Mouse (Mus musculus) heart, embryonic 11.5 days (tissue): ENCODE data around the gene Speer4d. TPM values are rescaled to one million over a fixed set of nuclear protein-coding genes. Genes with fewer than 3 reads are reported as not detected.
"Not testable (repeated sequence)": the region's sequence is repeated elsewhere in the genome, so short reads cannot be mapped to it uniquely, and the experiment has no call there.

Experiments
- ATAC-seq: fragments of 200-750 bp; cut with Nextera tagmentation; replicated peaks from 2 replicates; pipeline ENCODE4 v1.8.0; 2017; ENCODE audit warnings: moderate library complexity; ENCODE audit not compliant: insufficient number of reproducible peaks, low FRiP score, low TSS enrichment
- H3K27ac ChIP-seq: fragments of 300-500 bp; sonication (generic); 2 replicates; pipeline ENCODE4 v1.5.1; 2014; ENCODE audit warnings: mild to moderate bottlenecking, low read depth, low read length
- H3K27me3 ChIP-seq: fragments of 300-500 bp; sonication (generic); 2 replicates; pipeline ENCODE4 v1.6.1; 2014; ENCODE audit warnings: mild to moderate bottlenecking, low read length, mixed read lengths; ENCODE audit not compliant: control insufficient read depth, insufficient read depth
- H3K36me3 ChIP-seq: fragments of 300-500 bp; sonication (generic); 2 replicates; pipeline ENCODE4 v1.6.1; 2014; ENCODE audit warnings: mild to moderate bottlenecking, low read length, moderate library complexity, mixed read lengths; ENCODE audit not compliant: control insufficient read depth, insufficient read depth
- H3K4me1 ChIP-seq: fragments of 300-500 bp; sonication (generic); 2 replicates; pipeline ENCODE4 v1.6.1; 2014; ENCODE audit warnings: low read length; ENCODE audit not compliant: control insufficient read depth, insufficient read depth
- H3K4me2 ChIP-seq: fragments of 300-500 bp; sonication (generic); 2 replicates; pipeline ENCODE4 v1.6.1; 2014; ENCODE audit warnings: mild to moderate bottlenecking, moderate library complexity
- H3K4me3 ChIP-seq: fragments of 300-500 bp; sonication (generic); 2 replicates; pipeline ENCODE4 v1.5.1; 2014; ENCODE audit warnings: low read depth, low read length
- H3K9ac ChIP-seq: fragments of 300-500 bp; sonication (generic); 2 replicates; pipeline ENCODE4 v1.6.1; 2014; ENCODE audit warnings: mild to moderate bottlenecking, low read depth, low read length, moderate library complexity
- H3K9me3 ChIP-seq: fragments of 300-500 bp; sonication (generic); replicated peaks from 2 replicates; pipeline ENCODE4 v1.6.1; 2016; ENCODE audit warnings: low read length; ENCODE audit not compliant: control insufficient read depth
- WGBS: fragments of 180-500 bp; shearing (Covaris S2); extraction: QIAGEN DNeasy Blood & Tissue Kit; methylation state at CpG from one replicate; pipeline ENCODE4 v1.1.7; 2014; ENCODE audit not compliant: insufficient replicate concordance; 5-methylcytosine and 5-hydroxymethylcytosine counted together
- polyA plus RNA-seq: library from polyadenylated mRNA; unstranded; fragments of >200 nt; fragmentation: Nextera tagmentation; extraction: Ambion mirVana; gene quantifications from 2 replicates; pipeline ENCODE4 v1.2.1, GENCODE M21; 2014

Gene Speer4d
- polyA plus RNA-seq, 1 experiment from 2014 or later = not detected

GRCm38 (mm10) chr5:15601481-15601880 lies 17.4 kb upstream of the Speer4d start:
- H3K4me1 ChIP-seq, H3K4me2 ChIP-seq, H3K27me3 ChIP-seq, H3K4me3 ChIP-seq, H3K9ac ChIP-seq, H3K9me3 ChIP-seq, H3K27ac ChIP-seq, H3K36me3 ChIP-seq: not testable (repeated sequence)
- peak; percentile 73 for ATAC-seq
- 56% methylated on average over 5 of the region's 5 CpGs for WGBS

- not testable (repeated sequence) for H3K9ac ChIP-seq, H3K36me3 ChIP-seq, H3K4me3 ChIP-seq, H3K4me2 ChIP-seq, H3K27me3 ChIP-seq, H3K27ac ChIP-seq, H3K4me1 ChIP-seq, H3K9me3 ChIP-seq
- peak; percentile 56; the same call in 1 of the 2 replicates for ATAC-seq
- WGBS = 67% methylated on average over 3 of the region's 3 CpGs
Measured at GRCm38 (mm10) chr5:15601960-15602359, 16.9 kb upstream of the Speer4d start.

- not testable (repeated sequence) for H3K4me2 ChIP-seq, H3K27ac ChIP-seq, H3K9me3 ChIP-seq, H3K27me3 ChIP-seq, H3K4me3 ChIP-seq, H3K36me3 ChIP-seq, H3K9ac ChIP-seq, H3K4me1 ChIP-seq, ATAC-seq
- 56% methylated on average over 3 of the region's 3 CpGs for WGBS
Measured at GRCm38 (mm10) chr5:15602424-15602947, 16.4 kb upstream of the Speer4d start.

GRCm38 (mm10) chr5:15603008-15603407 lies 15.9 kb upstream of the Speer4d start:
- not testable (repeated sequence) for H3K36me3 ChIP-seq, H3K4me3 ChIP-seq, H3K27ac ChIP-seq, H3K9ac ChIP-seq, H3K9me3 ChIP-seq, ATAC-seq, H3K4me2 ChIP-seq, H3K27me3 ChIP-seq, H3K4me1 ChIP-seq
- WGBS = 57% methylated on average over 2 of the region's 2 CpGs

- not testable (repeated sequence) for H3K4me2 ChIP-seq, H3K9me3 ChIP-seq, H3K4me1 ChIP-seq, H3K36me3 ChIP-seq, H3K27me3 ChIP-seq, H3K4me3 ChIP-seq, H3K27ac ChIP-seq, ATAC-seq, H3K9ac ChIP-seq
- 65% methylated on average over 8 of the region's 8 CpGs for WGBS
Measured at GRCm38 (mm10) chr5:15603585-15603984, 15.3 kb upstream of the Speer4d start.

GRCm38 (mm10) chr5:15606677-15607076 lies 12.2 kb upstream of the Speer4d start:
- ATAC-seq = peak; percentile 78
- H3K27me3 ChIP-seq, H3K4me1 ChIP-seq, H3K4me2 ChIP-seq, H3K36me3 ChIP-seq, H3K9ac ChIP-seq, H3K4me3 ChIP-seq, H3K27ac ChIP-seq, H3K9me3 ChIP-seq: not testable (repeated sequence)
- 65% methylated on average over 5 of the region's 6 CpGs for WGBS

GRCm38 (mm10) chr5:15610695-15611094 lies 8.2 kb upstream of the Speer4d start:
- H3K36me3 ChIP-seq = not testable (repeated sequence)

GRCm38 (mm10) chr5:15616195-15616594 lies 2.7 kb upstream of the Speer4d start:
- H3K4me1 ChIP-seq, H3K36me3 ChIP-seq, H3K4me2 ChIP-seq, H3K27ac ChIP-seq, H3K9ac ChIP-seq, H3K27me3 ChIP-seq, H3K9me3 ChIP-seq, H3K4me3 ChIP-seq: not testable (repeated sequence)
- ATAC-seq = 0 out of 2 replicates have a peak, but pooled peaks have one; percentile 59
- WGBS = 68% methylated on average over 3 of the region's 3 CpGs

More at GRCm38 (mm10) chr5:15610695-15611094, 8.2 kb upstream of the Speer4d start:
- H3K4me3 ChIP-seq, H3K9ac ChIP-seq, ATAC-seq, H3K27ac ChIP-seq, H3K4me1 ChIP-seq, H3K27me3 ChIP-seq, H3K4me2 ChIP-seq, H3K9me3 ChIP-seq: not testable (repeated sequence)
- 2% methylated on average over 1 of the region's 1 CpGs for WGBS

- not testable (repeated sequence) for H3K27ac ChIP-seq, H3K9me3 ChIP-seq, H3K9ac ChIP-seq, H3K4me3 ChIP-seq, H3K4me1 ChIP-seq, H3K36me3 ChIP-seq, ATAC-seq, H3K4me2 ChIP-seq, H3K27me3 ChIP-seq
- 17% methylated on average over 1 of the region's 1 CpGs for WGBS
Measured at GRCm38 (mm10) chr5:15628136-15628535, 9.3 kb downstream of the Speer4d start.
